Mouse (Mus musculus): ENCODE data around the gene Nfix.

Gene Nfix

GRCm38 (mm10) chr8:84781686-84782505 is 18.2 kb downstream of the Nfix start:
- DNase-seq (ENCODE audit: low read depth): no peak

DNA sequence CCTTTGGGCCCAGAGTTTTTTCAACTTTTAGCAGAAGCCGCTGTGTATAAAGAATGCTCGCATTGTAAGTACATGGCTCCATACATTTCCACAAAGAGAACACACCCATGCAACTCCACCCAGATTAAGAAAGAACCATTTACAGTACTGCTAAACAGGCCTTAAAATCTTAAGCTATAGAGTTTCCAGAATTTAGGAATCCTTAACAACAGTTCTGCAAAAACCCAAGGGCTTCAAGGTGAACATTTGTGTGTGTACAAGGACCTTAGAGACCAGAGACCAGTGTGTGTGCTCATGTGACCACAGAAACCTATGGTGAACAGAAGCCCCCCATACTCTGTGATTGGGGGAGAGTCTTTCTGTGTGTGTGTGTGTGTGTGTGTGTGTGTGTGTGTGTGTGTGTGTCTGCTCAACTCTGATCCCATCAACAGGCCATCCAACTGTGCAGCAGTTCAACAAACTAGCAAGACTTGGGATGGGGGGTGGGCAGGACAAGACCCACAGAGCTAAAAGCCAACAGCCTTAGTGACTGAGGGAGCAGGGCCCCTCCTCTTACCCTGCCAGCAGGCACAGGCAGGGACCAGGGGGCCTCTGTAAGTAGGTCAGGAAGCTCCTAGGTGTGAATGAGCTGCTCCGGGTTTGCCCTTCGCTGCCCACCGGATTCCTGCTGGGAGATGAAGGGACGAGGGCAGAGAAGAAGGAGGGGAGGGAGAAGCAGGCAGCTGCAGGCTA is 19.0 kb downstream of the Nfix start:
- no peak for DNase-seq (ENCODE audit: low read depth)

GRCm38 (mm10) chr8:84780225-84780555 is 20.0 kb downstream of the Nfix start:
- no peak for DNase-seq (ENCODE audit: low read depth)

DNA sequence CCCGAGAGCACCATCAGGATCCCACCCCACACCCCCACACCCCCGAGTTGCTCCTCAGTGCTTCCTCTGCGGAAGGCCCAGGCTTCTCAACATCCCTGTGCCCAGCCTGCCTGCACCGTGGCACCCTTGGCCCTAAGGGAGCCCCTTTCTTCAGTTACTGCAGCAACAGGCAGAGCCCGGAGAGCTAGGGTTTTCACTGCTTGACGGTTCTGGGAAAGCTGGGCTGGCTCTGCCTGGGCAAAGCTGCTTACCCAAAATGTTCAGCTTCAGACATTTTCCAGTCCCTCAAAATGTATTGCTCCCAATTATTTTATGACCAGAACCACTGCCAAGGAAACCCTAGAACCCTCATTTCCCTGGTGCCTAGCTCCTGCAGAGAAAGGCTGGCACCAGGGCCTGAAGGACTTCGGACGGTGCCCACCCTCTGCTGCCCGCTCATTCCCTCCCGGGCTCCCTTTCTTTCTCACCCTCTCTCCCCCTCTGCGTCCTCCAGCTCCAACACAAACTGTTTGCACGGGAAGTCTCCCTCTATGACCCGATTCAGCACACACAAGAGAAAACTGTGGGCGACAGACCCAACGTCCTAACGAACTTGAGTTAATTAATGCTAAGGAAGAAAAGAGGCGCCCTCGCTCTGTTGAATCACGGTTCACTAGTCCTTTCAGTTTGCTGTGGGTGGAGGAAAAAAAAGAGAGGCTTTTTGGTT is 20.5 kb downstream of the Nfix start:
- no peak for DNase-seq (ENCODE audit: low read depth)

DNA sequence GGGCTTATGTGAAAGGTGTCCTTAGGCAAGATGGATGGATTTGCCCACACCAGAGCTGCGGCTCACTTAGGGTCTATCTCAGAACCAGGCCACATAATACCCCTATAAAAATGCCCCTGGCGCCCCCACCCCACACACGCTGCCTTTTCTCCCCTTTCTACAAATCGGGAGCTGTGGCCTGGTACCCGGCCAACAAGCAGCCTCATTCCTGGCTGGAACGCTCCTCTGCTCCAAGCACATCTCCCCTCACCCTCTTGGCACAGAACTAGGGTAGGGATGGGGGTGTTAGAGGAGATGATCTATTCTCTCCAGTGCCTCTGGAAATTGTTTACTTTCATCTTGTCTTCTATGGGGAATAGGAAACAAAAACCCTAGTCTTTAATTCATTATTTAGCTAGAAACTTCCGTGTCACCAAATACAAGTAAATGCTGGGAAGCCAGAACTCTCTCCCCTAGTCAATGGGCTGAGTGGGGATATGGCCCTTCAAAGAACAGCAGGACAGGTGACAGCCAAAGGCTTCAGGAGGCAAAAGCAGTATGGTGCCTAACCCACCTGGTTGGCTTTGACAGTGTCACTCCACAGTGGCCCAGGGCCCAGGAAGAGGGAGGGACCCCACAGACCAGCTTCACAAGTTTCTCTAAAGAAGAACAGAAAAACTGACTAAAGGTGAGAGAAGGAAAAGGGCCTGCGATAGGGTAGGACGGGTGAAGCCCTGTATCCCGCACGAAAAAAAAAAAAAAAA is 21.3 kb downstream of the Nfix start:
- DNase-seq (ENCODE audit: low read depth): no peak

DNA sequence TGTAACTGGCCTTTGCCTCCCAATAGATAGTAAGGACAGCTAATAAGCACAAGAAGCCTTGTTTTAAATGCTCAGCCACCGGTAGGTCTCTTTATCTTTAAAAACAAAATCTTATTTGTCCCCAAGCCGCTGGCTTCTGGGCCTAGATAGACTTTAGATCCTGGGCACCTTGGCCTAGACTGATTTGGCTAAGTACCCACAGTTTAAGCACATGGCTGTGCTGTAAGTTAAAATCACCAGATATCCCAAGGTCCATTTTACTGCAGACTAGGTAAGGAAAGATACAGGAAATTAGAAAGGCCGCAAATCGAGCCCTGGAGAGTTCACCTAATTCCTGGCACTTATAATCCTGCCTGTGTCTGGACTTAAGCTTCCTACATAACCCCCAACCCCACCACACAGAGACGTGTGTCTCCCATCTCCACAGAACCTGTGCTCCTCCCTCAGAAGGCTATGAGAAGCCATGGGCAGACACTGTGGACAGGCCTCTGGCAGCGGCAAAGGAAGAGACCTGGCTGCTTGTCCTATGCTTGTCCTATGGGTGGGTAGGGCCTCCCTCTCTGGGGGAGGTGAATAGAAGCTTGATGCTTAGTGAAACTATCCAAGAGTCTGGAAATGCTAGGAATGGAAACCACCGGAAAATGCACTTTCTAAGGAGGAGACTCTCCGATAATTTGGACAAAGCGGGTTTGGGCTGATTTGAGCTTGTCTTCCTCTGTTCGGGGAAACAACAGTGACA is 22.1 kb downstream of the Nfix start:
- no peak for DNase-seq (ENCODE audit: low read depth)

DNA sequence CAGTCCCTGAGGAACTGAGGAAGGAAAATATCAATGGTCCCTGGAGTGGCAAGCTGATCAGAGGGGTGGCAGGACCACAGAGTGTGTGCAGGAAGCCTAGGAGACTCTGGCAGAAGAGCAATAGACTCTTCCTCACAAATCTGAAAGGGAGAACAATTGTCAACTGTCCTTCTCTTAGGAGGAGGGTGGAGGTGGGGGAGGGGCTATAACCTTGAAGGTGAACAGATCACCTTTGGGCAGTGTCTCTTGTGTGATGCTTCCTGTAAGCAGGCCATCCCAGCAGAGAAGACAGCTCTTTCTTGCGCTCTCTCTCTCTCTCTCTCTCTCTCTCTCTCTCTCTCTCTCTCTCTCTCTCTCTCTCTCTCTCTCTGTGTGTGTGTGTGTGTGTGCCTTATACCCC is 23.6 kb downstream of the Nfix start:
- no peak for DNase-seq (ENCODE audit: low read depth)

DNA sequence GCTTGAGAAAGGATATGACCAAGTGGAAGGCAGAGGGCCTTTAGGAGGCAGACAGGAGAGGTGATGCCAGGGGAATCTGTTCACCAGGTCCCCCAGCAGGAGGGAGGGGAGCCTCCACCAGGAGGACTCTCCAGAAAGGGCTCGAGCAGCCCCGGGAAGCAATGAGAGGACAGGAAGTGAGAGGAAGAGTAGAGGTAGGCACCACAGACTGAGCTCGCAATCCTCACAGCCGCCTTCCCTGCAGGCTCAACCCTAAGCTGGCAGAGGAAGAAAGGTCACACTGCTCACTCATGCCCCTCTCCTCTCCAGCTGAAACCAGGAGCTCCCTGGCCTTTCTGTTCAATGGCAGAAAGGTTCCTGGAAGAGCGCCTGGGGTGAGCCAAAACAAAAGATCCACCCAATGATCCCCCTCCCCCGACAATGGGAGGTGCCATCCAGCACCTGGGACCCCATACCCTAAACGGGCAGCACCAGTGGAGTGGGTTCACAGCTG is 24.5 kb downstream of the Nfix start:
- DNase-seq (ENCODE audit: low read depth): no peak

DNA sequence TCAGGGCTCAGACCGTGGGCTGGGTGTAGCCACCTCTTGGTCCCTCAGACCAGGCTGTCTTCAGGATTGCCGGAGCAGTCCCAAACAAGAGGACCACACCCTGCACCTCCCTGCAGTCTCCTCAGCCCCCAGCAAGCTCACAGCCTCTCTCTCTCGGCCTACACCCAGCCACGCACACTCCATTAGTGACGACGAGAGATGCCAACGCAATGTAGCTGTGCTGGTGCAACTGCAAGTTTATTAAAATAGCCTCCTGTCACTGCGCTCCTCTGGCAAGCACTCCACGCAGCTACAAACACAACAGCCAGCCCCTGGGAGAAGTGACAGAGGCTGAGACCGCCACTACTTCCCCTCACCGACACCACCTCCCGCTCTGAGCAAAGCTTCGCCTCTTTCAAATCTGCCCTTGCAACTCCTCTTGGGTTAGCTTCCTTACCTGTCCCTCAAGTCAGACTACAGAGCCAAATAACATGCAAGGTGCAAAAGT is 25.0 kb downstream of the Nfix start:
- DNase-seq (ENCODE audit: low read depth): no peak

- no peak for DNase-seq (ENCODE audit: low read depth)
Measured at GRCm38 (mm10) chr8:84774473-84774911, 25.7 kb downstream of the Nfix start.

- no peak for DNase-seq (ENCODE audit: low read depth)
Measured at GRCm38 (mm10) chr8:84773833-84774232, 26.3 kb downstream of the Nfix start.

DNA sequence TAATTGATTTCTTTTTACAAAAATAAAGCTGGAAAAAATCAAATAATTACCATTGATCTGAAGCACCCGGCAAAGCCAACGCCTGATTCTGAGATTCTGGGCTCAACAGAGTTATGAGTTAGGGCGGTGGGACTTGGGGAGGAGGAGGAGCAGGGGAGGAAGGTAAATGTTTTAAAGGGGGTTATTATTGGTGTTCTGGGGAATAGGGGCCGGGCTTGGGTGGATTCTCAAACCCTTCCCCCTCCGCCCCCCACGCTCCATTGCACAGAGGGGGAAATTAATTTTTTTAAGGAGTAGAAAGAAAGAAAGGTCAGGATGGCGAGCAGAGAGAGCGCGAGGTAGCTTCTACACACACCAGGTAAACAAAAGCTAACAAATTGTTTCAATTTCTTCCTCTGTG is 26.8 kb downstream of the Nfix start:
- DNase-seq (ENCODE audit: low read depth): no peak

DNA sequence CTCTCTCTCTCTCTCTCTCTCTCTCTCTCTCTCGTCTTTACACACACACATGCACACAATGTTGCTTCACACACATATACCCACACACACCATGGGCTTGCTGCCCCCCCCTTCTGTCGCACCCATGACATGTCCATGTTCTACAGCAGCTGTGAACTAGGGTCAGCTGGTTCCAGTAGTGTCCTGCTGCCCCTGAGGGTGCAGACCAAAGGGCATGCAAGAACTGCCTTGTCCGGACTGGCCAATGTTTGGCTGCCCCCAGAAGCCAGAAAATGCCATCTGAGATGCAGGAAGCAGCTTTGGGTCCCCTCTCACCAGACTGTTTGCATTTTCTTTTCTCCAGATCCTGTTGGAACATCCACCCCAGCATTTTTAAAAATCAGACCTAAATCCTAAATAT is 27.5 kb downstream of the Nfix start:
- DNase-seq (ENCODE audit: low read depth): no peak

- DNase-seq (ENCODE audit: low read depth): no peak
Measured at GRCm38 (mm10) chr8:84771941-84772378, 28.2 kb downstream of the Nfix start.

- DNase-seq (ENCODE audit: low read depth): no peak
Measured at GRCm38 (mm10) chr8:84771000-84771687, 29.0 kb downstream of the Nfix start.

DNA sequence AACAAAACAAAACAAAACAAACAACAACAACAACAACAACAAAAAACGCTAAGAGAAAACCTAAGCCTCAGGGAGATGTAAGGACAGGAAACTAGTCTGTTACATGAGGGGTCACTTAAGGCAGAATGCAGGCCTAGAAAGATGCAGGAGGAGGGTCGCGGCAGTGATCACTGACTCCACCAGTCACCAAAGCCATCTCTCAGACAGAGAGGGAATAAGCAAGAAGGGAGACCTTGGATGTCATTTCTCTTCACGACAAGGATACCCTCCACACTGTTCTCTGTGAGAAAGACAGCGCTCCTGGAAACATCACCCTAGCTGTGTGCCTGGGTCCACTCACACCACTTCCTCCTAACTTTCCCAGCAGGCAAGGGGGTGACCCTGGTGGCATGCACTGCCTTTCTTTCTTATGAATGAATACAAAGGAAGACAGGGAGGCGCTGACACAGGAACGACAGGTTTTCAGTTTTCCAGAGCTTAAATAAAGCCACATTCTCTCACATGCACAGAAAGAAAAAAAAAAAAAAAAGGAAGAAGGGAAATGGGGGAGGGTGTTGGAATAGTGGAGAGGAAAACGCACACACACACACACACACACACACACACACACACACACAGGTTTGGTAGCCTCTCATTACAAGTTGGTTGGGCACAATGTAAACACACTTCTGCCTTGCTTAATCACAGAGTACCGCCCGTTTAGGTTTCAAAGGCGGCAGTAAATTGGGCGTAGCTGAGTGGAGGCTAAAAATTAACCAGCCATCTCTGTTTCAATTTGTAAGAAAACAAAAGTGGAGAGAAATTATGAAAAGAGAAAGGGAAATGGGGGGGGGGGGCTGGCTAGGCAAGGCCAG is 29.8 kb downstream of the Nfix start:
- no peak for DNase-seq (ENCODE audit: low read depth)

- no peak for DNase-seq (ENCODE audit: low read depth)
Measured at GRCm38 (mm10) chr8:84769324-84769723, 30.8 kb downstream of the Nfix start.

GRCm38 (mm10) chr8:84768343-84769095 is 31.6 kb downstream of the Nfix start:
- DNase-seq (ENCODE audit: low read depth): no peak

GRCm38 (mm10) chr8:84767221-84767620 is 32.9 kb downstream of the Nfix start:
- DNase-seq (ENCODE audit: low read depth): no peak

Measured in naive thymus-derived CD4-positive, alpha-beta T cell, adult 2 months (primary cell).